Mouse (Mus musculus): ENCODE measurements around the gene Stap1. TPM values are rescaled to one million over a fixed set of nuclear protein-coding genes. Genes with fewer than 3 reads are reported as not detected.

Stap1 gene
- total RNA-seq (2015; ENCODE audit: low replicate concordance) (8.3 and 12.3 TPM in 2 replicates), total RNA-seq (2017; ENCODE audit: low replicate concordance) (14.8 and 18.1 TPM in 2 replicates)

- no peak for ATAC-seq (replicated peaks; ENCODE audit: low FRiP score, poor library complexity, severe bottlenecking)
These were observed at the start of gene Stap1 for GRCm38 (mm10) chr5:86071538-86071937. TSS of gene Stap1 (plus strand) at chr5:86071746.

- no peak for ATAC-seq (replicated peaks; ENCODE audit: low FRiP score, poor library complexity, severe bottlenecking)
These were observed 41.7 kb upstream of the Stap1 start for GRCm38 (mm10) chr5:86029820-86030219.

- no peak for ATAC-seq (replicated peaks; ENCODE audit: low FRiP score, poor library complexity, severe bottlenecking)
These were observed 8.0 kb upstream of the Stap1 start for GRCm38 (mm10) chr5:86063501-86063900.

GRCm38 (mm10) chr5:86065101-86065875, 6.3 kb upstream of the Stap1 start, which contains the start of gene Cenpc1:
TSS of gene Cenpc1 (minus strand) at chr5:86065583.
- ATAC-seq (replicated peaks; ENCODE audit: low FRiP score, poor library complexity, severe bottlenecking): peak; percentile 90

GRCm38 (mm10) chr5:86065876-86066550, 5.5 kb upstream of the Stap1 start:
- ATAC-seq (replicated peaks; ENCODE audit: low FRiP score, poor library complexity, severe bottlenecking): peak; percentile 26

- ATAC-seq (replicated peaks; ENCODE audit: low FRiP score, poor library complexity, severe bottlenecking): peak; percentile 74
These were observed 5.0 kb upstream of the Stap1 start for GRCm38 (mm10) chr5:86066551-86066929.

GRCm38 (mm10) chr5:86068451-86068850, 3.1 kb upstream of the Stap1 start:
- no peak for ATAC-seq (replicated peaks; ENCODE audit: low FRiP score, poor library complexity, severe bottlenecking)

- ATAC-seq (replicated peaks; ENCODE audit: low FRiP score, poor library complexity, severe bottlenecking): no peak
These were observed 2.4 kb upstream of the Stap1 start for GRCm38 (mm10) chr5:86069121-86069520.

- no peak for ATAC-seq (replicated peaks; ENCODE audit: low FRiP score, poor library complexity, severe bottlenecking)
These were observed 1.3 kb downstream of the Stap1 start for GRCm38 (mm10) chr5:86072756-86073386.

- ATAC-seq (replicated peaks; ENCODE audit: low FRiP score, poor library complexity, severe bottlenecking): no peak
These were observed 7.3 kb downstream of the Stap1 start for GRCm38 (mm10) chr5:86078720-86079334.

- no peak for ATAC-seq (replicated peaks; ENCODE audit: low FRiP score, poor library complexity, severe bottlenecking)
These were observed 12.4 kb downstream of the Stap1 start for GRCm38 (mm10) chr5:86083987-86084386.

- no peak for ATAC-seq (replicated peaks; ENCODE audit: low FRiP score, poor library complexity, severe bottlenecking)
These were observed 13.4 kb downstream of the Stap1 start for GRCm38 (mm10) chr5:86084979-86085378.

- ATAC-seq (replicated peaks; ENCODE audit: low FRiP score, poor library complexity, severe bottlenecking): no peak
These were observed 15.2 kb downstream of the Stap1 start for GRCm38 (mm10) chr5:86086751-86087150.

GRCm38 (mm10) chr5:86094754-86095153, 23.2 kb downstream of the Stap1 start:
- ATAC-seq (replicated peaks; ENCODE audit: low FRiP score, poor library complexity, severe bottlenecking): no peak

- ATAC-seq (replicated peaks; ENCODE audit: low FRiP score, poor library complexity, severe bottlenecking): no peak
These were observed 27.4 kb downstream of the Stap1 start for GRCm38 (mm10) chr5:86098988-86099387.

GRCm38 (mm10) chr5:86100621-86101020, 29.1 kb downstream of the Stap1 start:
- ATAC-seq (replicated peaks; ENCODE audit: low FRiP score, poor library complexity, severe bottlenecking): no peak

- ATAC-seq (replicated peaks; ENCODE audit: low FRiP score, poor library complexity, severe bottlenecking): no peak
These were observed 30.6 kb downstream of the Stap1 start for GRCm38 (mm10) chr5:86102176-86102575.

- no peak for ATAC-seq (replicated peaks; ENCODE audit: low FRiP score, poor library complexity, severe bottlenecking)
These were observed 35.1 kb downstream of the Stap1 start for GRCm38 (mm10) chr5:86106610-86107009.

- no peak for ATAC-seq (replicated peaks; ENCODE audit: low FRiP score, poor library complexity, severe bottlenecking)
These were observed 39.5 kb downstream of the Stap1 start for GRCm38 (mm10) chr5:86111074-86111473.

GRCm38 (mm10) chr5:86113037-86113436, 41.5 kb downstream of the Stap1 start:
- no peak for ATAC-seq (replicated peaks; ENCODE audit: low FRiP score, poor library complexity, severe bottlenecking)

All from erythroblast, adult 5-6 weeks (primary cell).